Comparison of ENCODE assay signal across 9 mouse cellular contexts in the genomic region with DNA sequence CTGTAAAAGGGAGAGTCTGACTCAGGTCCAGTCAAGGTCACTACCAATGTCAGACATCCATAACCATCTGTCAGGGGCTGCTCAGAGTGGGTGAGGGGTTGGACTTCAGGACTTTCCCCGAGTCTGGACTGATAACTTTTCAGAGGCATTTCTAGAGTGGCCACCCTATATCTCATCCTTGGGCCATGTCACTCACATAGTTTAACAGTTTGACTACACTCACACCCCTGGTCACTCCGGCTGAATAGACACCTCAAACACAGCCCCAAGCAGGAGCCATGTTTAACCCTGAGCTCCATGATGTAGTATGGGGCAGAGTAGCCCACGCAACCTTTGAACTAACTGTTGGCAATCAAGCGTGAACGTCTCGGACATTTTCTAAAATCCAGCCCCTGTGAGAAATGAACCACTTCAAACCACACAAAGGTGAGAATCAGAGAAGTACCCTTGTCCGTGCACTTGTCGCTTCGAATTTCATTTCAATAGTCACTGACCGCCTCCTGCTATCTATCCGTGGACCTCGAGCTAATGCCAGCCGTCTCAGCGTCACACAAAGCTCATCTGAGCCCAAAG. TPM values are rescaled to one million over a fixed set of nuclear protein-coding genes. Genes with fewer than 3 reads are reported as not detected.
DNase-seq lines count a peak whose midpoint lies in the region; ATAC-seq and TF ChIP-seq lines count a peak whose summit lies in the region.
"Had no signal": no experiment of that assay in that cellular context is flagged by ENCODE, and none has a peak within 500 bp of the region (broad histone marks: within the 10 kb centered on the region; RNA-seq: fewer than 3 reads in every experiment).

No protein-coding gene starts in this region.

- no peak for TF ChIP-seq CTCF in heart, adult 2 months (IDR thresholded peaks at IDR 0.05)
- no peak for TF ChIP-seq CTCF in ES-Bruce4 (IDR thresholded peaks at IDR 0.05; ENCODE audit: low read depth, low read length)

- peak overlapping the region; percentile 91 for H3K27ac ChIP-seq in heart, adult 2 months
- H3K27ac ChIP-seq in ES-Bruce4 (ENCODE audit: insufficient read depth, low read length) = peak overlapping the region; percentile 7; the same call in 1 of the 2 replicates
- H3K27ac ChIP-seq in forebrain, embryonic 16.5 days (ENCODE audit: low read length) = peak overlapping the region; percentile 89
- peak overlapping the region; percentile 90 for H3K27ac ChIP-seq in liver, embryonic 16.5 days (ENCODE audit: low read length)

- H3K36me3 ChIP-seq in heart, adult 2 months (ENCODE audit: control insufficient read depth, insufficient read depth, low read length) = no peaks in the 10 kb centered on the region
- H3K36me3 ChIP-seq in ES-Bruce4 (ENCODE audit: control insufficient read depth, insufficient read depth, low read length, poor library complexity, severe bottlenecking) = no peaks in the 10 kb centered on the region
- no peaks in the 10 kb centered on the region for H3K36me3 ChIP-seq in forebrain, embryonic 16.5 days (ENCODE audit: control insufficient read depth, insufficient read depth)
- H3K36me3 ChIP-seq in liver, embryonic 16.5 days (ENCODE audit: control insufficient read depth, insufficient read depth) = no peaks in the 10 kb centered on the region

- no peak for ATAC-seq in forebrain, embryonic 16.5 days
- ATAC-seq in liver, embryonic 16.5 days (ENCODE audit: low read depth) = no peak
- ATAC-seq: Patski had no signal

- H3K4me2 ChIP-seq in forebrain, embryonic 16.5 days (ENCODE audit: low read length) = peak overlapping the region; percentile 90
- peak overlapping the region; percentile 85 for H3K4me2 ChIP-seq in liver, embryonic 16.5 days (ENCODE audit: low read depth, low read length)

- no peaks in the 10 kb centered on the region for H3K27me3 ChIP-seq in heart, adult 2 months (ENCODE audit: control insufficient read depth, insufficient read depth, low read length)
- no peaks in the 10 kb centered on the region for H3K27me3 ChIP-seq in ES-Bruce4 (ENCODE audit: control insufficient read depth, insufficient read depth, low read length, poor library complexity, severe bottlenecking)
- no peaks in the 10 kb centered on the region for H3K27me3 ChIP-seq in forebrain, embryonic 16.5 days (replicated peaks; ENCODE audit: control insufficient read depth, insufficient read depth, low read length)
- no peaks in the 10 kb centered on the region for H3K27me3 ChIP-seq in liver, embryonic 16.5 days (ENCODE audit: control insufficient read depth, insufficient read depth, low read depth, low read length)
- H3K27me3 ChIP-seq: Patski had no signal

- TF ChIP-seq EP300 in heart, adult 2 months (IDR thresholded peaks at IDR 0.05; ENCODE audit: insufficient read depth, low read depth, low read length) = no peak
- TF ChIP-seq EP300 in ES-Bruce4 (IDR thresholded peaks at IDR 0.05; ENCODE audit: insufficient read depth, low read depth, low read length) = no peak

- H3K4me1 ChIP-seq in heart, adult 2 months (ENCODE audit: control insufficient read depth, insufficient read depth, low read length) = peaks cover 6% of the 10 kb centered on the region; the same call in 1 of the 2 replicates
- H3K4me1 ChIP-seq in ES-Bruce4 (ENCODE audit: control insufficient read depth, insufficient read depth, low read length) = peaks cover 3% of the 10 kb centered on the region
- H3K4me1 ChIP-seq in forebrain, embryonic 16.5 days (replicated peaks; ENCODE audit: control insufficient read depth, insufficient read depth, low read length) = peaks cover 22% of the 10 kb centered on the region
- H3K4me1 ChIP-seq in liver, embryonic 16.5 days (ENCODE audit: control insufficient read depth, low read depth, low read length) = peaks cover 20% of the 10 kb centered on the region

- WGBS in heart, adult 2 months = 19% methylated on average over 14 of the region's 14 CpGs
- 5% methylated on average over 14 of the region's 14 CpGs for WGBS in forebrain, embryonic 16.5 days
- WGBS in liver, embryonic 16.5 days (ENCODE audit: insufficient replicate concordance) = 9% methylated on average over 14 of the region's 14 CpGs

- TF ChIP-seq POLR2A in heart, adult 2 months (IDR thresholded peaks at IDR 0.05; ENCODE audit: insufficient read depth, low read depth, low read length) = no peak
- no peak for TF ChIP-seq POLR2A in ES-Bruce4 (IDR thresholded peaks at IDR 0.05; ENCODE audit: insufficient read depth, low read length)

- DNase-seq in heart, adult 2 months = no peak
- no peak for DNase-seq in heart, adult 11 months
- no peak for DNase-seq in right cerebral cortex, adult 2 months (ENCODE audit: low spot score in 2 of 2)
- no peak for DNase-seq in urinary bladder, postnatal 10 days (ENCODE audit: low spot score)
- no peak for DNase-seq in layer of hippocampus, adult 9-10 months (ENCODE audit: low spot score)

- no peaks in the 10 kb centered on the region for H3K79me2 ChIP-seq in heart, adult 2 months (replicated peaks; ENCODE audit: control insufficient read depth, insufficient read depth, low read length)

- peak overlapping the region; percentile 65 for H3K9ac ChIP-seq in heart, adult 2 months (ENCODE audit: low read depth, low read length)
- peak overlapping the region; percentile 49 for H3K9ac ChIP-seq in ES-Bruce4 (ENCODE audit: low read depth, poor library complexity, severe bottlenecking)
- H3K9ac ChIP-seq in forebrain, embryonic 16.5 days (replicated peaks; ENCODE audit: low read depth, low read length) = peak overlapping the region; percentile 73
- peak overlapping the region; percentile 28 for H3K9ac ChIP-seq in liver, embryonic 16.5 days (ENCODE audit: low read depth, low read length)

- peak overlapping the region; percentile 82 for H3K4me3 ChIP-seq in heart, adult 2 months
- H3K4me3 ChIP-seq in ES-Bruce4 (ENCODE audit: low read depth, low read length) = peak overlapping the region; percentile 89
- H3K4me3 ChIP-seq in forebrain, embryonic 16.5 days (replicated peaks; ENCODE audit: low read length) = peak overlapping the region; percentile 71
- peak overlapping the region; percentile 85 for H3K4me3 ChIP-seq in liver, embryonic 16.5 days (ENCODE audit: low read depth, low read length)

- intact Hi-C loops in heart, adult 2 months (cut with DNase I) = no loop called here

- no peaks in the 10 kb centered on the region for H3K9me3 ChIP-seq in ES-Bruce4 (replicated peaks; ENCODE audit: control insufficient read depth, insufficient read depth, low read length, poor library complexity, severe bottlenecking)
- no peaks in the 10 kb centered on the region for H3K9me3 ChIP-seq in forebrain, embryonic 16.5 days (ENCODE audit: control insufficient read depth, low read length)
- H3K9me3 ChIP-seq in liver, embryonic 16.5 days (replicated peaks; ENCODE audit: control insufficient read depth, low read length) = no peaks in the 10 kb centered on the region

RNA-seq across cellular contexts. Expression of a gene that starts 0.6 kb away (rescaled TPM):
- 10 to 100 TPM; 12.7 TPM for total RNA-seq in heart, adult 2 months (2021)
- polyA plus RNA-seq in heart, adult 2 months (2012; rRNA removed) = 24.8 and 30.5 TPM in 2 replicates
- 27.9 and 32.6 TPM in 2 replicates for polyA plus RNA-seq in ES-Bruce4 (2011; ENCODE audit: insufficient read depth, insufficient read length, low read depth, missing spikeins)
- polyA plus RNA-seq in forebrain, embryonic 16.5 days (2015; fragmentation: Nextera tagmentation; extraction: Ambion mirVana) = 48.9 and 59.7 TPM in 2 replicates
- polyA plus RNA-seq in liver, embryonic 16.5 days (2015; fragmentation: Nextera tagmentation; extraction: Ambion mirVana) = 47.8 and 50.5 TPM in 2 replicates

RNA-seq across cellular contexts. Expression of a gene that starts 5.7 kb away (rescaled TPM):
- total RNA-seq in heart, adult 2 months (2021) = 100 to 1,000 TPM; 234 to 288 TPM
- 189 and 254 TPM in 2 replicates for polyA plus RNA-seq in heart, adult 2 months (2012; rRNA removed)
- polyA plus RNA-seq in ES-Bruce4 (2011; ENCODE audit: insufficient read depth, insufficient read length, low read depth, missing spikeins) = 6.1 and 8.3 TPM in 2 replicates
- 12.1 and 17.3 TPM in 2 replicates for polyA plus RNA-seq in forebrain, embryonic 16.5 days (2015; fragmentation: Nextera tagmentation; extraction: Ambion mirVana)
- 32.8 and 37.0 TPM in 2 replicates for polyA plus RNA-seq in liver, embryonic 16.5 days (2015; fragmentation: Nextera tagmentation; extraction: Ambion mirVana)

RNA-seq across cellular contexts. Expression of a gene that starts 6.4 kb away (rescaled TPM):
- total RNA-seq in heart, adult 2 months (2021) = under 1 TPM; 0.50 to 0.82 TPM
- 0.29 and 0.44 TPM in 2 replicates for polyA plus RNA-seq in heart, adult 2 months (2012; rRNA removed)
- 0.37 and 0.69 TPM in 2 replicates for polyA plus RNA-seq in ES-Bruce4 (2011; ENCODE audit: insufficient read depth, insufficient read length, low read depth, missing spikeins)
- 0.25 and 0.52 TPM in 2 replicates for polyA plus RNA-seq in forebrain, embryonic 16.5 days (2015; fragmentation: Nextera tagmentation; extraction: Ambion mirVana)
- polyA plus RNA-seq in liver, embryonic 16.5 days (2015; fragmentation: Nextera tagmentation; extraction: Ambion mirVana) = 0.30 and 0.42 TPM in 2 replicates

RNA-seq across cellular contexts. Expression of a gene that starts 12.9 kb away (rescaled TPM):
- total RNA-seq in heart, adult 2 months (2021) = 1 to 10 TPM; 1.2 to 1.3 TPM
- 8.0 and 8.5 TPM in 2 replicates for polyA plus RNA-seq in heart, adult 2 months (2012; rRNA removed)
- polyA plus RNA-seq in ES-Bruce4 (2011; ENCODE audit: insufficient read depth, insufficient read length, low read depth, missing spikeins) = 10.5 and 11.6 TPM in 2 replicates
- 17.7 and 24.8 TPM in 2 replicates for polyA plus RNA-seq in forebrain, embryonic 16.5 days (2015; fragmentation: Nextera tagmentation; extraction: Ambion mirVana)
- polyA plus RNA-seq in liver, embryonic 16.5 days (2015; fragmentation: Nextera tagmentation; extraction: Ambion mirVana) = 7.2 and 7.8 TPM in 2 replicates

RNA-seq across cellular contexts. Expression of a gene that starts 29.6 kb away (rescaled TPM):
- total RNA-seq in heart, adult 2 months (2021) = 100 to 1,000 TPM; 120 to 139 TPM
- 209 and 257 TPM in 2 replicates for polyA plus RNA-seq in heart, adult 2 months (2012; rRNA removed)
- polyA plus RNA-seq in ES-Bruce4 (2011; ENCODE audit: insufficient read depth, insufficient read length, low read depth, missing spikeins) = 23.6 and 29.8 TPM in 2 replicates
- 15.8 and 20.3 TPM in 2 replicates for polyA plus RNA-seq in forebrain, embryonic 16.5 days (2015; fragmentation: Nextera tagmentation; extraction: Ambion mirVana)
- 11.4 and 12.3 TPM in 2 replicates for polyA plus RNA-seq in liver, embryonic 16.5 days (2015; fragmentation: Nextera tagmentation; extraction: Ambion mirVana)

Comparison
In these comparisons a context has a peak if more than half of its experiments do, and no peak if none do; other contexts are left out.
1. H3K27ac ChIP-seq: peak in every context shown above with its lines; median percentile 91 in heart, adult 2 months; 90 in liver, embryonic 16.5 days; 89 in forebrain, embryonic 16.5 days; 7 in ES-Bruce4.